Mouse (Mus musculus) lung, postnatal 25 days (tissue): Measurements from ENCODE around the gene Ccdc38.
"Not testable (repeated sequence)": the region's sequence is repeated elsewhere in the genome, so short reads cannot be mapped to it uniquely, and the experiment has no call there.

Source experiments
- DNase-seq: peaks from one replicate; pipeline ENCODE4 v3.0.0; 2022; ENCODE audit warnings: low spot score

Gene Ccdc38

DNA sequence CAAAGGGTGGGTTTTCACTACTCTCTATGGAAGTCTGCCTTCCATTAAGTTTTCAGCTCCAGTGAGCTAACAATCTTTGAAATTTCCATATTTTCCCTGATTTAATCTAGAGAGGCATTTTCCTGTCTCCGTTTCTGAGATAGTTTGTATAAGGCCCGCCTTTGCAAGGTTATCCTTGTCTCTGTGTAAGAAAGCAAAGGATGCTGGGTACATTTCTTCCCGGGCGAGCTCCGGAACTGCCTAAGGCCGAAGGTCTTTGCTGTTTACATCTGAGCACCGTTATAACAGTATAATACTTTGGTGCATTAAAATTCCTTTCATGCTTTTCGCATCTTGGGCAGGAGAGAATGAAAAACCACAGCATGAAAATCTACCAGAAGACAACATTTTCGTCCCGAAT is 9.4 kb downstream of the Ccdc38 start:
- DNase-seq, result no peak

DNA sequence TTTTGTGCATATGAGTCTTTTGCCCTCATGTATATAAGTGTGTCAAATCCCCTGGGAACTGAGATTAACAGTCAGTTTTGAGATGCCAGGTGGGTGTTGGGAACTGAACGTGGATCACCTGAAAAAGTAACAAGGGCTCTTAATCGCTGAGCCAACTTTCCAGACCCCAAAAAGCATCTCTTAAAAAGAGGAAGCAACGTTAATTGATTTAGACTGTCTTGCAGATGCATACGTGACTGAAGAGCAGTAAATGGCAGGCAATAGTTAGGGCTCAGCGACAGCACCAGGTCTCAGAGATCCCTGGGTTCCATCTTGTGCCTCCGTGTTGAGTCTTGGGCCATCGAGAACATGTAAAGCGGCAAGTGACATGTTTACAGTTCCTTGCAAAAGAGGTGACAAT is 12.2 kb downstream of the Ccdc38 start:
- no peak for DNase-seq

DNA sequence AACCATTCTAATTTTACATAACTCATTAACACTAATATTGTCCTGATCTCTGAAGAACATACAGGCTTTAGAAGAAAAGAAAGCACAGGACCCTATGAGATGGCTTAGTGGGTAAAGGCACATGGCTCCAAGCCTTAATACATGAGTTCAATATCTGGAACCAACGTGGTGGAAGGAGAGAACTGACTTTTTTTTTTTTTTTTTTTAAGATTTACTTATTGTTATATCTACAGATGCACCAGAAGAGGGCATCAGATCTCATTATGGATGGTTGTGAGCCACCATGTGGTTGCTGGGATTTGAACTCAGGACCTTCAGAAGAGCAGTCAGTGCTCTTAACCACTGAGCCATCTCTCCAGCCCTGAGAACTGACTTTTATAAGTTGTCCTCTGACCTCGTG is 17.5 kb downstream of the Ccdc38 start:
- not testable (repeated sequence) for DNase-seq

DNA sequence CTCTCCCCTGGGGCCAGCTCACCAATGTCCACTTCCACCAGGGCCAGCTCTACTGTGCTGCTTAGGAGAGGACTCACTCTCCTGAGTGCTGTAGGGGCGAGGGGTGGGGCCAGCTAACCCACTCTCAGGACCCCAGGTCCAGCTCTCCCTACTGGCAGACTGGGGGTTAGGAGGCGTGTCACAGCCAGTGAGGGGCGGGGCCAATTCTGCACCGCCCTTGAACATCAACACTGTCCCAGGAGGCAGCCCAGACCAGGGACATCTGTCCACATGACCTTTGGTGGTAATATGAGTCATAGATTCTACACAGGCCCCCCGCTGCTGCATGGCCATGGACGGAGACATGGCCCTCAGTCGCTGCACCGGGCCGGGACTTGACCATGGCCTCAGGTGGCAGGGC is 19.4 kb downstream of the Ccdc38 start:
- DNase-seq, result no peak

DNA sequence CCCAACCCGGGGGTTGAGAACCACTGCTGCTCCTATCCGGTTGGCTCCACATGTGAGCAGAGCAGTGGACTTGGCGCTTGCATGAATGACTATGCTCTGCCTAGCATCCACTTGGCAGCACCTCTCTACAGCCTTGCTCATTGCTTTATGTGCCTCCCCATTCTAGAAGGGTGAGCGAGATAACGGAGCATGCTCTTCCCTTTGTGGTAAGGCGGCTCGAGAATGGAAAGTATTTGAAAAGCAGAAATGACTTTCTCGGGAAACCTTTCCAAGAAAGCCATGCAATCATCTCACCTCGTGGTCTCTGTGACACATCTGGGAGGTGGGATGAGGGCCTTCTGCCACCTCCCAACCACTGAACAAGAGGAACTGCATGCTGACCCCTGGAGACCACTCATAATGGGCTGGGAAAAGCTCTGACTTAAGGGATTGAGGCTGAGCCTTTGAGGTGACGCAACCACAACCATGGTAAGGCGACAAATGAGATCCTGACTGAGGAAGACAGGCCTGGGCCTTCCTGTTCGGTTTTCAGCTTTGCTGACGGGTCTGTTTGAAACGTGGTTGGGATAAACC is 24.2 kb downstream of the Ccdc38 start:
- no peak for DNase-seq

DNA sequence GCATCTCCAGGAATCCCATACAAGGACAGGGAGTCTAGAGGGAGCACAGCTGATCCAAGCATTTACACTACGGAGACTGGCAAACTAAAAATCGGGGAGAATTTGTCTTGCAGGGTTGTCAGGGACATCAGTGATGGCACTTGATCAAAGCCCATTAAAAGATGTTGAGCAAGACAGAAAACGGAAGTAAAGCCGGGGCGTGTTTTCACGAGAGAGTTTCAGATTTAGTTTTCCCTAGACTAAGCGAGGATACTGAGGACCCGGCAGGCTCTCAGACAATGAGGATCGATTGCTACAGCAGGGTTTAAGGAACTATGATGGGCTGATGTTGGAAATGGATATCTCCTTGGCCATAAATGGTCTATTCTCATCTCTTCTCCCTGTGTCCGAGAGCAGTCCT is 26.6 kb downstream of the Ccdc38 start:
- DNase-seq, result no peak

DNA sequence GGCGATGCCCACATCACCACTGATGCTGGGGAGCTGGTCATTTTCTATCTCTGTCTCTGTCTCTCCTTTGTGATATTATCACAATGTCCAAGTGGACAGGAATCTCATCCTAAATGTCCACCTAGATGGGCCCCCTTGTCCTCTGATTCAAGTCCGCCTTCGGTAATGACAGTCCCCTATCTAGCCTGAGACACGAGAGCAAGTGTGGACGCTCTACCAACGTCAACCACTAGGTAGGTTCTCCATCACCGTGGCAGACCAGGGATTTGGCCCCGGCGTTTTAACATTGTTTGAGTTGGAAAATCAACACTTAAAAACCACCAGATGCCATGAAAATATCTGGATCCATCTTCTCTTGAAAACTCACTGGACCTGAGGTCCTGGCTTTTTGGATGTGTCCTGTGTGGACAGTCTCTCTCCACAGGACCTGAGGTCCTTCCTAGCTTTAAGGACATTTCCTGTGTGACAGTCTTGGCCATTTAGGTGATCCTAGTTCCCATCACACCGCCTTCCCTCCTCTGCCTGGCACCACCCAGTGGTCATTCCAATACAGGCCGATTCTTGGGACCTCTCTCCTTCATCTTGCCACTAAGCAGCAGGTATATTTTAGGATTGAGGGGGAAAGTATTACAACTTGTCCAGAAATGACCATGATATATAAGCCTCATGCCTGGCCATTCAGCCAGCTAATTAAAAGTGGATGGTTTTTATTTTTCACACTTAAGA is 27.6 kb downstream of the Ccdc38 start:
- DNase-seq, result no peak

DNA sequence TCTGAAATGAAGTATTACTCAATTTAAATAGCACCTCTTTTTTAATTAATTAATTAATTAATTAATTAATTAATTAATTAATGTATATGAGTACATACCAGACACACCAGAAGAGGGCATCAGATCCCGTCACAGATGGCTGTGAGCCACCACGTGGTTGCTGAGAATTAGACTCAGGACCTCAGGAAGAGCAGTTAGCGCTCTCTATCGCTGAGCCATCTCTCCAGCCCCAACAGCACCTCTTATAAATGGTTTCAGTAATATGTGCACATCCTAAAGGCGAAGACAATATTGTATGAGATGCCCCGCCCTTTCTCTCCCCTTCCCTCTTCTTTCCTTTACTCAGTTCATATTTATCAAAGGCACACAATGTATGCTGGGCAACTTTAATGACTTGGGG is 28.2 kb downstream of the Ccdc38 start:
- DNase-seq, result no peak

DNA sequence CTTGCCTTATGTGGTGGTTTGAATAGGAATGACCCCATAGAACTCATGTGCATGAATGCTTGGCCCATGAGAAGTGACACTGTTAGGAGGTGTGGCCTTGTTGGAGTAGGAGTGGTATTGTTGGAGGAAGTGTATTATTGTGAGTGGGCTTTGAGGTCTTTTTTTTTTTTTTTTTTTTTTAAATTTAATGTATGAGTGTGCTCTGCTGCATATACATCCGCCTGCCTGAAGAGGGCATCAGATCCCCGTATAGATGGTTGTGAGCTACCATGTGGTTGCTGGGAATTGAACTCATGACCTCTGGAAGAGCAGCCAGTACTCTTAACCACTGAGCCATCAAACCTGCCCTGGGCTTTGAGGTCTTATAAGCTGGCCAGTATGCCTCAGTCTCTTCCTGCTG is 31.8 kb downstream of the Ccdc38 start:
- no peak for DNase-seq

DNA sequence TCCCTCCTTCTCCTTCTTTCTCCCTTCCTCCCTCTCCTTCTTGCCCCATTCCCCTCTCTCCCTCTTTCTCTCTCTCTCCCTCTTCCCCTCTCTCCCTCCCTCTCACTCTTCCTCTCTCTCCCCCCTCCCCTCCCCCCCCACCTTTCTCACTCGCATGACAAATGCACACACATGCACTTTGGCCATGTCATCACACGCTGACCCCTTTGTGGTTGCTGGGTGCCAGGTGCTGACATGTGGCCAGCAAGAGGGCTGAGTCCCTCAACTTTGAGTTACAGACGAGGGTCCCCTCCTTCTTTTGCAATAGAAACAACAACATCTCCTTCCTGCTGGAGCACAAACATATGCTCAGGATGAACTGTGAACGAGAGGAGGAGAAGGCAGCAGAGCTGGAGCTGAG is 34.5 kb downstream of the Ccdc38 start:
- DNase-seq, result no peak

DNA sequence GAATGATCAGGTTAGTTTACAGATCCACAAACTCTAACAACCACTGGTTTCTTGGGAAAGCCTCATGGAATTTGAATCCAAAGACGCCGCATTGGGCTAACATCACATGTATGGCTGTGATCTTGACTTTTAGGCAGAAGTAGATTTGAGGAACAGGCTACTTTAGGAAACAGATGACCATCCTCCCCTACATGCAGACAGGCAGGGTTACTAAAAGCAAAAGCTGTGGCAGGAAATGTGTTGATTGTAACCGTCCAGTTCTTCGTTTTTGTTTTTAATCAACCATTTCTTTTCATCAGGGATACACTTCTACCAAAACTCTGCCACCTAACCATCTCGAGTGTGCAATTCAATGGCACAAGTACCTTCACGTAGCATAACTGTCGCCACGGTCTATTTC is 35.5 kb downstream of the Ccdc38 start:
- no peak for DNase-seq

DNA sequence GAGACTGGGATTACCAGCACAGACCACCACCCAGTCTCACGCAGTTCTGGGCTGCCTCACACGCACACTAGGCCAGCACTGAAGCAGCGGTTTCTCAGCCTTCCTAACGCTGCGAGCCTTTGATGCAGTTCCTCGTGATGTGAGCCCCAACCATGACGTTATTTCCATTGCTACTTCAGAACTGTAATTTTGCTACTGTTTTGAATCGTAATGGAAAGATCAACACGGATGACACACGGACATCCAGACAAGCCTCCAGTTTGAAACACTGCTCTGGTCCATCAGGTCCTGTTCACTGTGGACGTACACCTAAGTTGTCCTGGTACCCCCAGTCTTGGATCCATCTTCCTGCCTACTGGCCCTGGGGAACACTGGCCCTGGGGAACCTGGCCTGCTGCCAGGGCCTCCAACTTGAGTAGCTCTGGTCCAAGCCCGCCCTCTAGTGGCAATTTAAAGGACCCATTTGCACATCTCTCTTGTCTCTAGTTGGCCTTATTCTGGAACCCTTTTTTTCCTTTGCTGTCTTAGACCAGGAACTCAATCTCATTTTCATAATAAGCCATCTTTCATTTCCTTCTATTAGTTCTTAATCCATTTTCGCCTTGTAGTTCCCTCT is 36.9 kb downstream of the Ccdc38 start:
- DNase-seq, result peak; percentile 71

DNA sequence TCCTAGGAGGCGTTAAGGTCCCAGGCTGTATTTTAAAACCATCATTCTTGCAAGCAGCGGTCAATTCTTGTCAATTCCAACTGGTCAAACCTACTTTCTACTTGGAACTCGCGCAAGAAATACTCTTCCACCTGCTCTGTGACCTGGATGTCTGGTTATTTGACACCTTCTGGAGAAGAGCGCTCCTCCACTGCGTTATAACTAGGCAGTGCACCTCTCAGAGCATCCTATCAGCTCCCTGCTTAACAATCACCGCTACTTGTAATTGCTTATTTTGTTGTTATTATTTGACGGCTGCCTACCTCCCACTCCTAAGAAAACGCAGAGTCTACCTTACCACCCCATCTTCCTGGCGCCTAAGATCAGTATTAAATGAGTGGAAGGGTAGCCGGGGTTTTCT is 48.4 kb downstream of the Ccdc38 start:
- DNase-seq, result no peak

DNA sequence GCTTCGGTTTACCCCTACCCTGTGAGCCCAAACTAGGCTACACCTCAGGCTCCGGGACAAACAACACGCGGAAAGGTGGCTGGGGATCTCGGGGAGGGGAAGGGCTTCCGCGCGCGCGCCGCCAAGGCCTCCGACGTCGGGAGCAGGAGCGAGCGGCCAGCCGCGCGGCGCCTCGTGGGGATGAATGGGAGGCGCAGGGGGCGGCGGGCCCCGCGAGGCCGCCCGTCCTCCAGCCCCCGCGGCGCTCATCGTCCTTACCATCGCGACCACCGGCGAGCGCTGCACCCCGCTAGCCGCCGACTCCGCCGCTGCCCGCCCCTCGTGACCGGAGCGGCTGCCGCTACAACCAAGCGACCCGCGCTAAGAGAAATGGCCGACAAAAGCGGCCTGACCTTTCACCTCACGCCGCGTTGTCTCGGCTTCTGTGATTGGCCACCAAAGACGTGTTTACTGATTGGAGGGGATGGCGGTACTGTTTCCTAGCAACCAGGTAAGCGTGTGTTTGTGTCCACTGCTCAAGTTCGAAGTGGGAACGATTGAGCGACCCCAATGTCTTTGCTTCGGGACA is 48.9 kb downstream of the Ccdc38 start, which contains the start of gene Snrpf:
TSS of gene Snrpf (minus strand) at position 426 of the 568 bp plus-strand sequence.
- peak; percentile 92 for DNase-seq

DNA sequence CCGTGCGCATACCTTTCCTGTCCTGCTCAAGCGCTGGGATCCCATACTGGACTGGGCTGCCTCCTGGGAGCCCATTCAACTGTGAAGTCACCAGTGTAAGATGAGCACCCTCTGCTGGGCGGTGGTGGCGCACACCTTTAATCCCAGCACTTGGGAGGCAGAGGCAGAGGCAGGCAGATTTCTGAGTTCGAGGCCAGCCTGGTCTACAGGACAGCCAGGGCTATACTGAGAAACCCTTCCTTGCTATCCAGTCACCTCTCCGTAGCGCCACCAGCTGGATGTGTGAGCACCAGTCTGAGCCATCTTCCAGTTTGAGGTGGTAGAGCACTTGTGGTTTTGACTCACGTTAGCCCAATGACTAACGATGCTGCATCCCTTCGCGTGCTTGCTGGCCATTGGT is 52.0 kb downstream of the Ccdc38 start:
- DNase-seq, result no peak

DNA sequence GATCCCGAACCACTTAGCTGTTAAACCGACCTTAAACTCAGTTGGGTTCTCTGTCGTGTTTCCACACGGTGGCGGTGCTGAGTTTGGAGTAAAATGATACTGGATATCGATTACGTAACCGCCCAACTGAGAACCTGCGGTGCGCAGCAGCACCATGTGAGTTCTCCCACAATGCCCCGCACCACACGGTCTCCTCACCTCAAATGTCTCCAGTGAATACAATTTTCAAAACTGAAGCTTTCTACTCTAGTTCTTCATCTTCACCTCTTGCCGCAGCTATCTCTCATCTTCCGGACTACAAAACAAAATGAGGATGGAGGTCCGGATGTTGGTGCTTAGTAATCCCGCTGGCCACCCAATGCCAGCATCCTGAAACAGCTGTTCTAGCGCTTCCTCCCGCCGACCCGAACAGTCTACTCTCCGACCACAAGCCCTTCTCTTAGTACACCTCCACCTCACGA is 53.6 kb downstream of the Ccdc38 start:
- peak; percentile 87 for DNase-seq

DNA sequence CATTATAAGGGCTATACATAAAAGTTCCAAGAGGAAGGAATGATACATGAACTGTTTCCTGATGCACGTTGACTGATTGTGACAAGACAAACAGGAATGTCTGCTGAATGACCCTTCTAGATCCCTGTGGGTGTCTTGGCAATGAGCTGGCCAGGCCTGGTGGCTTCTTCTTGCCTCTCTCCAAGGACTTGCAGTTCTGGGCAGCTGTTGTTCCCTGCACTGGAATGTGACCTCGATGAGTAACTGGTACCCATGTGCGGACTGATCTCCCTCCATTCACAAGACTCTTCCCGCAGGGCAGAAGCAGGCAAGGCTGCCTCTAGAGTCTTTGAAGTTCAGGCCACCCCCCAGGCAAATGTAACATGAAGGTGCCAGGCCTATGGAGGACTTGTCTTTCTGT is 55.4 kb downstream of the Ccdc38 start:
- no peak for DNase-seq

DNA sequence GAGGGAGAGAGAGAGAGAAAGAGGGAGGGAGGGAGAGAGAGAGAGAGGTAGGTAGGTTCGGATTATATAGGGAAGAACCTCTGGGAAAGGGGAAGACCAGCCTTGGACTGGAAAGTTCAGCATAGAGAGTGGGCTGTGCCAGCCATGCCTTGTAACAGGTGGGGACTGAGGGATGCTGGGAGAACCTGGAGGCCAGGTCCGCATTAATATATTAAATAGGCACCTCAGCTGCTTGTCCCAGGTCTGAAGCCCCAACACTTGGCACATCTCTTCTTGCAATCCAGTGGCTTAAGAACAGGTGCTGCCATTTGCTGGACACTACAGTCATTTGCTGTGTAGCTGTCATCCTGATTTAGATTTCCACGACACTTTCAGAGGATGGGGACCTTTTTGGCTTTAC is 56.2 kb downstream of the Ccdc38 start:
- no peak for DNase-seq

DNA sequence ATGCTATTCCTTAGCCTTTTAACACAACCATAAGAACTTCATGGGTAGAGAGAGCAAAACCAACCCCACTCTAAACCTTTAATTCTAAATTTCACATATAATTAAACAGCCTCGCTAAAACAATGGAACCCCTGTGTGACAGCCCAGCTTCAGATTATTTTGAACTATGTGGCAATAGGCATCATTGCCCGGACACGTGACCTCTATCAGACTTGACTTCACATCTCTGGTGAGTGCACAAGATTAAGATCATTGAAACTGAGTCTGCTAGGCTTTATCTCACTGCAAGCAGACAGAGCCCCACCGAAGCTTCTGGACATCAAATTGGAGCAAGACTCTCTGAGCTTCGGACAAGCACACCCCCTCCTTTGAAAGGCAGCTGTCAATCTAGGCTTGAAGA is 61.9 kb downstream of the Ccdc38 start:
- no peak for DNase-seq

DNA sequence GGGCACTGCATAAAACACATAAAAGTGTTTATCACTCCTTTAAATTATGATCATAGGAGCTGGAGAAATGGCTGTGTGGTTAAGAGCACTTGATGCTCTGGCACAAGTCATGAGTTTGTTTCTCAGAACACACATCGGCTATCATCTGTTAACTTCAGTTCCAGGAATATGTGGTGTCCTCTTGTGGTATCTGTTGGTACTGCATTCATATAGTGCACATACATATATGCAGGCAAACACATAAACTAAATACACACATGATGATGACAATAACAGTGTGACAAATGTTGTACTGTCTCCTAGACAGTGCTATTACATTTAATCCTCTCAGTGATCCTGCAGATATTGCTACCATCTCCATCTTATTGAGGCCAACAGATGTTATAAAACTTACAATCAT is 62.8 kb downstream of the Ccdc38 start:
- DNase-seq, result no peak

DNA sequence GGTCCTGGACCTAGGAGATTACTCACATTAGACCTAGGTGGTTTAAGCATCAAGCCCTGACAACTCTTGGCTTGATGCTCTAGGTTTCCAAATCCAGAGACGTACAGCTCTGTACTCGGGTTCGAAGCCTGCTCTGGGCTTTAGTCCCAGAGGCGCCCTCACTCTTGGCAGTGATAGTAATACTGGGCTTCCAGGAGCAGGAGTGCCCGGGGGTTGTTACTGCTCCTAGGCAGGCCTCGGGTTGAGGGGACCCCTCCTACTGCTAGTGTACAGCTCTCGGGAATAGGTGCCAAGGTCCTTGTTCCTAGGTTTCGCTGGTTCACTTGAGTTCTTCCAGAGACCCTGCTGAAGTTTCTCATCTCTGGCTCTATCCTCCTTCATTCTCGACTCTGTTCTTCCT is 65.9 kb downstream of the Ccdc38 start:
- DNase-seq, result no peak

DNA sequence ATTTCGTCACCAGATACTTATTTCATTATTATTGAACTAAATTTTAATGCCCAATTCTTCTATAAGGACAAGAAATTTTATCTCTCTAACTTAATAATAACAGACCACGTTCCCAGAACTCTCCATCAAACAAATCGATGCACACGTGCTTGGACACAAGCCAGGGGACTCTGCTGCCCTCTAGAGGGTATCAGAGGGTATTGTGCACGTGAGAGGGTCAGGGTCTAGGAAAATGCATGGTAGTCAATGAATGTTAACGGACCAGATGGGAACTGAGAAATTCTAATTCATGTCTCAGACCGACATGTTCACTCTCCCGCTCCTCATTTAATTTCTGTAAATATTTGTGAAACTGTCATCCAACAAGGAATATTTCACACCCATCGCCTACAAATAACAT is 67.6 kb downstream of the Ccdc38 start:
- DNase-seq, result no peak

DNA sequence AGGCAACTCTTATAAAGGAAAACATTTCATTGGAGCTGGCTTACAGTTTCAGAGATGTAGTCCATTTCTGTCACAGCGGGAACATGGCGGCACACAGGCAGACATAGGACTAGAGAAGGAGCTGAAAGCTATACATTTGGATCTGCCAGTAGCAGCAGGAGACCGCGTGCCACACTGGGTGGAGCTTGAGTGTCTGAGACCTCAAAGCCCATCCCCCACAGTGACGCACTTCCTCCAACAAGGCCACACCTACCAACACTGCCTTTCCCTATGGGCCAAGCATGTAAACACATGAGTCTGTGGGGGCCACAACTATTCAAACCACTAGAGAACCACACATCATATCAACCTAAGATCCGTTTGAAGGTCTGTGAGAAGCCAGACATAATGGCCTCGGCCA is 68.8 kb downstream of the Ccdc38 start:
- DNase-seq, result no peak
